Mouse (Mus musculus): ENCODE data around the gene Arl15. TPM values are rescaled to one million over a fixed set of nuclear protein-coding genes. Genes with fewer than 3 reads are reported as not detected.
A peak's percentile ranks its signal among the peaks of the same experiment; 100 is the strongest.

Arl15 gene
- total RNA-seq, 2 experiments from 2014 or later: 12.5 to 21.6 TPM

- no peak for ATAC-seq (replicated peaks; ENCODE audit: low FRiP score, low TSS enrichment, poor library complexity, severe bottlenecking)
Observed at GRCm38 (mm10) chr13:113864278-113864677, 70.0 kb downstream of the Arl15 start.

GRCm38 (mm10) chr13:113864893-113865292 is 70.6 kb downstream of the Arl15 start:
- ATAC-seq (replicated peaks; ENCODE audit: low FRiP score, low TSS enrichment, poor library complexity, severe bottlenecking): 0 out of 2 replicates have a peak, but pooled peaks have one; percentile 40

GRCm38 (mm10) chr13:113865378-113865777 is 71.1 kb downstream of the Arl15 start:
- ATAC-seq (replicated peaks; ENCODE audit: low FRiP score, low TSS enrichment, poor library complexity, severe bottlenecking): peak; percentile 45

GRCm38 (mm10) chr13:113865806-113866205 is 71.5 kb downstream of the Arl15 start:
- peak; percentile 44 for ATAC-seq (replicated peaks; ENCODE audit: low FRiP score, low TSS enrichment, poor library complexity, severe bottlenecking)

- ATAC-seq (replicated peaks; ENCODE audit: low FRiP score, low TSS enrichment, poor library complexity, severe bottlenecking): no peak
Observed at GRCm38 (mm10) chr13:113867736-113868135, 73.4 kb downstream of the Arl15 start.

- ATAC-seq (replicated peaks; ENCODE audit: low FRiP score, low TSS enrichment, poor library complexity, severe bottlenecking): peak; percentile 63
Observed at GRCm38 (mm10) chr13:113869212-113870205, 75.2 kb downstream of the Arl15 start.

- ATAC-seq (replicated peaks; ENCODE audit: low FRiP score, low TSS enrichment, poor library complexity, severe bottlenecking): peak; percentile 63
Observed at GRCm38 (mm10) chr13:113870403-113870802, 76.1 kb downstream of the Arl15 start.

- ATAC-seq (replicated peaks; ENCODE audit: low FRiP score, low TSS enrichment, poor library complexity, severe bottlenecking): no peak
Observed at GRCm38 (mm10) chr13:113871853-113872252, 77.5 kb downstream of the Arl15 start.

- ATAC-seq (replicated peaks; ENCODE audit: low FRiP score, low TSS enrichment, poor library complexity, severe bottlenecking): no peak
Observed at GRCm38 (mm10) chr13:113875724-113876123, 81.4 kb downstream of the Arl15 start.

- ATAC-seq (replicated peaks; ENCODE audit: low FRiP score, low TSS enrichment, poor library complexity, severe bottlenecking): peak; percentile 90
Observed at GRCm38 (mm10) chr13:113877420-113877819, 83.1 kb downstream of the Arl15 start.

- no peak for ATAC-seq (replicated peaks; ENCODE audit: low FRiP score, low TSS enrichment, poor library complexity, severe bottlenecking)
Observed at GRCm38 (mm10) chr13:113878571-113878970, 84.3 kb downstream of the Arl15 start.

GRCm38 (mm10) chr13:113879651-113880327 is 85.5 kb downstream of the Arl15 start:
- ATAC-seq (replicated peaks; ENCODE audit: low FRiP score, low TSS enrichment, poor library complexity, severe bottlenecking): no peak

GRCm38 (mm10) chr13:113880564-113881171 is 86.4 kb downstream of the Arl15 start:
- ATAC-seq (replicated peaks; ENCODE audit: low FRiP score, low TSS enrichment, poor library complexity, severe bottlenecking): no peak

- no peak for ATAC-seq (replicated peaks; ENCODE audit: low FRiP score, low TSS enrichment, poor library complexity, severe bottlenecking)
Observed at GRCm38 (mm10) chr13:113882959-113883358, 88.7 kb downstream of the Arl15 start.

GRCm38 (mm10) chr13:113887090-113887489 is 92.8 kb downstream of the Arl15 start:
- ATAC-seq (replicated peaks; ENCODE audit: low FRiP score, low TSS enrichment, poor library complexity, severe bottlenecking): no peak

- ATAC-seq (replicated peaks; ENCODE audit: low FRiP score, low TSS enrichment, poor library complexity, severe bottlenecking): no peak
Observed at GRCm38 (mm10) chr13:113888126-113888525, 93.8 kb downstream of the Arl15 start.

- no peak for ATAC-seq (replicated peaks; ENCODE audit: low FRiP score, low TSS enrichment, poor library complexity, severe bottlenecking)
Observed at GRCm38 (mm10) chr13:113888704-113889103, 94.4 kb downstream of the Arl15 start.

- no peak for ATAC-seq (replicated peaks; ENCODE audit: low FRiP score, low TSS enrichment, poor library complexity, severe bottlenecking)
Observed at GRCm38 (mm10) chr13:113889140-113890055, 95.1 kb downstream of the Arl15 start.

- no peak for ATAC-seq (replicated peaks; ENCODE audit: low FRiP score, low TSS enrichment, poor library complexity, severe bottlenecking)
Observed at GRCm38 (mm10) chr13:113896684-113897083, 102.4 kb downstream of the Arl15 start.
